Mouse (Mus musculus) heart, postnatal 10 days (tissue): ENCODE measurements around the gene 4930548H24Rik. TPM values are rescaled to one million over a fixed set of nuclear protein-coding genes. Genes with fewer than 3 reads are reported as not detected.

Source experiments
- DNase-seq, 2 experiments: peaks; one replicate each; pipeline ENCODE4 v3.0.0; 2021
- intact Hi-C: fragments of 180-260 bp; cut with DNase I; formaldehyde crosslinking; loops from one replicate; pipeline ENCODE4 v1.15.1; 2025
- total RNA-seq, 2 experiments: library from RNA; stranded (reverse); gene quantifications; 2 replicates each; pipeline ENCODE4 v1.2.3; 2021

Gene 4930548H24Rik
- total RNA-seq, 2 experiments from 2014 or later, result 0.22 to 0.32 TPM

- intact Hi-C loops, result no loop called here
- no peak for DNase-seq
These were observed 49.7 kb downstream of the 4930548H24Rik start for GRCm38 (mm10) chr5:31535228-31535627.

Other genes with a start within 250 kb of the 4930548H24Rik start
- 10 to 100 TPM; 83.8 to 85.2 TPM for gene Nrbp1, start 244.9 kb upstream of the 4930548H24Rik start, total RNA-seq
- gene Gm9970, start 244.5 kb upstream of the 4930548H24Rik start, total RNA-seq, result 1 to 10 TPM in 1 of 2 experiments, not detected in 1; 1.0 TPM
- 1 to 10 TPM; 2.1 to 2.5 TPM for gene Krtcap3, start 234.0 kb upstream of the 4930548H24Rik start, total RNA-seq
- gene Ift172, start 194.6 kb upstream of the 4930548H24Rik start, total RNA-seq, result 10 to 100 TPM; 34.1 to 40.4 TPM
- 10 to 100 TPM in 1 of 2 experiments, 1 to 10 TPM in 1; 3.6 to 10.3 TPM for gene Fndc4, start 189.7 kb upstream of the 4930548H24Rik start, total RNA-seq
- gene Gckr, start 188.3 kb upstream of the 4930548H24Rik start, total RNA-seq, result not detected
- gene Zfp512, start 33.3 kb upstream of the 4930548H24Rik start, total RNA-seq, result 10 to 100 TPM; 20.5 to 23.6 TPM
- 10 to 100 TPM; 22.1 to 24.5 TPM for gene Gpn1, start 9.0 kb downstream of the 4930548H24Rik start, total RNA-seq
- 10 to 100 TPM; 19.2 to 23.2 TPM for gene Slc4a1ap, start 41.3 kb downstream of the 4930548H24Rik start, total RNA-seq
- gene Supt7l, start 42.1 kb downstream of the 4930548H24Rik start, total RNA-seq, result 10 to 100 TPM; 15.8 to 16.1 TPM
- 100 to 1,000 TPM; 315 to 318 TPM for gene Mrpl33, start 111.2 kb downstream of the 4930548H24Rik start, total RNA-seq
- 1 to 10 TPM; 4.3 to 4.7 TPM for gene Rbks, start 211.9 kb downstream of the 4930548H24Rik start, total RNA-seq
- 10 to 100 TPM; 36.3 to 39.8 TPM for gene Babam2, start 211.9 kb downstream of the 4930548H24Rik start, total RNA-seq